Mouse (Mus musculus) hindbrain, embryonic 12.5 days (tissue): ENCODE measurements at regions not wholly inside any gene's neighbourhood (a gene's known extent, or its start where the extent isn't known, plus 50 kb on each side); places are given as distances from the start of the nearest gene placed in this dataset.

Experiments
- ATAC-seq: fragments of 200-750 bp; cut with Nextera tagmentation; 2 replicates; pipeline ENCODE4 v1.8.0; 2017; ENCODE audit warnings: moderate TSS enrichment; ENCODE audit not compliant: low FRiP score
- H3K27ac ChIP-seq: fragments of 300-500 bp; sonication (generic); 2 replicates; pipeline ENCODE4 v1.5.1; 2016; ENCODE audit warnings: mild to moderate bottlenecking
- H3K27me3 ChIP-seq: fragments of 300-500 bp; sonication (generic); 2 replicates; pipeline ENCODE4 v1.6.1; 2016; ENCODE audit warnings: mild to moderate bottlenecking
- H3K36me3 ChIP-seq: fragments of 300-500 bp; sonication (generic); 2 replicates; pipeline ENCODE4 v1.6.1; 2016; ENCODE audit warnings: mild to moderate bottlenecking
- H3K4me1 ChIP-seq: fragments of 300-500 bp; sonication (generic); 2 replicates; pipeline ENCODE4 v1.6.1; 2016
- H3K4me2 ChIP-seq: fragments of 300-500 bp; sonication (generic); replicated peaks from 2 replicates; pipeline ENCODE4 v1.6.1; 2016; ENCODE audit warnings: mild to moderate bottlenecking
- H3K4me3 ChIP-seq: fragments of 300-500 bp; sonication (generic); 2 replicates; pipeline ENCODE4 v1.5.1; 2016; ENCODE audit warnings: mild to moderate bottlenecking
- H3K9ac ChIP-seq: fragments of 300-500 bp; sonication (generic); 2 replicates; pipeline ENCODE4 v1.6.1; 2016; ENCODE audit warnings: mild to moderate bottlenecking, moderate library complexity
- H3K9me3 ChIP-seq: fragments of 300-500 bp; sonication (generic); replicated peaks from 2 replicates; pipeline ENCODE4 v1.6.1; 2016; ENCODE audit warnings: mild to moderate bottlenecking
- WGBS: fragments of 180-500 bp; shearing (Covaris S2); methylation state at CpG from one replicate; pipeline ENCODE4 v1.1.7; 2016; 5-methylcytosine and 5-hydroxymethylcytosine counted together

DNA sequence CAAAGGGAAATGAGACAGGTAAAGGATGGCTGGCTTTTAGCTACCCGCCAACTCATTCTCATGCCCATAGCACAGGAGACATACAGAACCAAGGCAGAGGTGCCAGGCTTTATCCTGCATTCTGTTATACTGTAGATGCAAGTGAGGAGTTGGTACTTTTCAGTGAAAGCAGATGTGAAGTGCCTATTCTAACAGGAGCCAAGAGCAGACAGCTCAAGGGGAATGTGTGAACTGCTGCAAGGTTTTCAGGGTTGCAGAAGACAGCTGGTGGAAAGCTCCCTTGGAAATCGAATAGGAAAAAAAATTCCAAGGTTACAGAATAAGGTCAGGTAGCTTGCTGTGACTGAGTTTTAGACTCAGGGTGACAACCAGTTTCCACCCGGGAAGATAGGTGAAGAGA is 105.7 kb upstream of the Gls start:
- Histone ChIP-seq H3K4me1 (no peaks in the 10 kb centered on the region), H3K27ac (no peak overlapping the region), H3K9ac (no peak overlapping the region), H3K4me3 (no peak overlapping the region), H3K27me3 (no peaks in the 10 kb centered on the region), H3K36me3 (no peaks in the 10 kb centered on the region), H3K4me2 (no peak overlapping the region), H3K9me3 (no peaks in the 10 kb centered on the region)
- ATAC-seq = no peak
- WGBS = 85% methylated on average over 3 of the region's 3 CpGs

DNA sequence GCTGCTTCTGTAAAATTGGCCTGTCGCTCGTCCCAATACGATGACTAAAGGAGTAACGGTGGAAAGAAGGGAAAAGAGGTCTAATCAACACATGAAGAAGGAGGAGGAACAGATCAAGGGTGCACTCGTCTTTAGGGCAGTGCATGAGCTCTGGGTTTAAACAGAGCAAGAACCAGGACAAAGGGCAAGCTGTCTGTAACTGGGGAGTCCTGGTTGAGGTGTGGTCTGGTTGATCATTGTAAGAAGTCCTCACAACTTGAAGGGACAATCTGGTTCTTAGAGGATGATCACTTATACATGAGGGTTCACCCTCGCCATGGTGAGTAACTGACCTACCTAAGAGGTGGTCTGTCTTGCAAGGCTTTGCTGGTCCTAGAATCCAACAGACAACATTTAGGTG is 105.2 kb upstream of the Gls start:
- Histone ChIP-seq H3K4me2 (no peak overlapping the region), H3K27ac (no peak overlapping the region), H3K9ac (no peak overlapping the region), H3K4me1 (no peaks in the 10 kb centered on the region), H3K4me3 (no peak overlapping the region), H3K27me3 (no peaks in the 10 kb centered on the region), H3K36me3 (no peaks in the 10 kb centered on the region), H3K9me3 (no peaks in the 10 kb centered on the region)
- 87% methylated on average over 6 of the region's 6 CpGs for WGBS
- ATAC-seq = no peak

DNA sequence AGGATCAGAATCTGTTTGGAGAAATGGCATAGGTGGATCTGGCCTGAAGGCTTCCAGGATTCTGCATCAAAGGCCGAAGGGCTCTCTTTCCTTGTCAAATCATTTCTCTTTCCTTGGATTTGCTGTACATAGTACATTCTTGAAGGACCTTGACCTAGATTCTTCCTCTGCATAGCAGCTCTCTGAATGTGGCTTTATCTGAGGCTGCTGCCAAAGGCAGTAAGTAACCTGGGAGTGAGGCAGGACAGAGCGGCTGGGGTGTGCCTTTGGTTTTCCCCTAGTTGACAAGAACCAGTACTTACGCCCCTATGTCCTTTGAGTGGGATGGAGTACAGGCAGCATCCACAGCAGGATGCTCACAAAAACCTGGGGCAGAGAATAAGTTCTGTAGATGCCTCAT is 103.7 kb upstream of the Gls start:
- ATAC-seq = no peak
- Histone ChIP-seq H3K36me3 (no peaks in the 10 kb centered on the region), H3K9me3 (no peaks in the 10 kb centered on the region), H3K27me3 (no peaks in the 10 kb centered on the region), H3K4me1 (no peaks in the 10 kb centered on the region), H3K4me3 (no peak overlapping the region), H3K4me2 (no peak overlapping the region), H3K9ac (no peak overlapping the region), H3K27ac (no peak overlapping the region)
- WGBS = 91% methylated on average over 3 of the region's 3 CpGs

DNA sequence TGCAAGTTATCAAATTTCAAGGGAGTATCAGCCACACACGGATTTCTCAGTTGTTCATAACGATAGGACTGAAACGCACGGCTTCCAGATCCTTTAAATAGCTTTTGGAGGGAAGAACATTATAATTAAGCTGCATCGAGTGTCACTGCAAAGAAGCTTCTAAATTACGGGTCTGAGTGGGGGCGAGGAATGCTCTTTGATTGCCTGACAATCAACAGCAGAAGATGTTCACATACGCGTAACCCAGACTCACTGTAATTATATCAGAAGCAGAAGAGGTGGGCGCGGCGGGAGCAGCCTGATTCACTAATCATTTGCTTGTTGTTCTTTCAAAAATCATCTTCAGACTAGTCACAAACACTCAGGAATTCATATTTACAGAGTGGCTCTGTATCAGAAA is 99.0 kb upstream of the Gls start:
- H3K27me3 ChIP-seq = no peaks in the 10 kb centered on the region
- H3K4me2 ChIP-seq = no peak overlapping the region
- no peaks in the 10 kb centered on the region for H3K4me1 ChIP-seq
- no peak overlapping the region for H3K9ac ChIP-seq
- no peak for ATAC-seq
- WGBS = 75% methylated on average over 12 of the region's 12 CpGs
- no peaks in the 10 kb centered on the region for H3K9me3 ChIP-seq
- no peak overlapping the region for H3K27ac ChIP-seq
- H3K4me3 ChIP-seq = no peak overlapping the region
- no peaks in the 10 kb centered on the region for H3K36me3 ChIP-seq

DNA sequence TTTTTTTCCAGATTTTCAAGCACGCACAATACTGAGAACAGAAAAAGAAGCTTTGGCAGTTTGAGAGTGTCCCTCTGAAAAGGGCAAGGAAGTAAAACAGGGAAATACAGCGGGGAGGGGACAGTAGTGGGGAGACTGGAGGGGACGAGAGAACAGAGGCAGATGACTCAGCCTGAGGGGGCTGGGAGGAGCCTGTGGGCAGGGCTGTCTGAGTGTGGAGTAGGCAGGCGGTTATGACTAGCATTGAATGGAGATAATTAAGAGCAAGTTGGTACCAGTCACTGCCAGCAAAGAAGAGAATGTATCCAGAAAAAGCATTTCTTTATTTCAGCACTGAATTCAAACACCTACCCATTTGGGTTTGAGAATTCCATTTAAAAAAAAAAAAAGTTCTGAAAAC is 98.4 kb upstream of the Gls start:
- Histone ChIP-seq H3K36me3 (no peaks in the 10 kb centered on the region), H3K27ac (no peak overlapping the region), H3K9ac (no peak overlapping the region), H3K4me1 (no peaks in the 10 kb centered on the region), H3K9me3 (no peaks in the 10 kb centered on the region), H3K4me2 (no peak overlapping the region), H3K4me3 (no peak overlapping the region), H3K27me3 (no peaks in the 10 kb centered on the region)
- 58% methylated on average over 4 of the region's 4 CpGs for WGBS
- ATAC-seq = no peak

DNA sequence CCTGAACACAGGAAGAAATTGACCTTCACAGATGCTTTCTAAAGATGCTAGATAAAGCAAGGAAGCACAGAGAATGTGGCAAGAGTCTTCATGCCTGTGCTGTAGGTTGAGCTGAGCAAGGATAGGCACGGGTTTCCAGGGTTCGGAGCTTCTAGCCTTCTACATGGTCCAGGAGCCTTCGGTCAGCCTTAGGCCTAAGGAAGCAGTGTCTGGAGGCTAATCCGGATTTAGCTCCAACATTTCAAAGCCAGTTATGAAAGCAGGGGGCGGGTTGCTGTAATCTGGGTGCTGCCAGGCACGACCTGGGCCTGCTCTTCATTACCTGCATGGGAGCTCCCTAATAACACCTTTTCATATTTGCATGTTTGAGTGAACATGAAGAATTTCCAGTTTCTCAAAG is 97.5 kb upstream of the Gls start:
- Histone ChIP-seq H3K4me3 (no peak overlapping the region), H3K27ac (no peak overlapping the region), H3K27me3 (no peaks in the 10 kb centered on the region), H3K9ac (no peak overlapping the region), H3K4me2 (no peak overlapping the region), H3K4me1 (no peaks in the 10 kb centered on the region), H3K9me3 (no peaks in the 10 kb centered on the region), H3K36me3 (no peaks in the 10 kb centered on the region)
- WGBS = 86% methylated on average over 6 of the region's 6 CpGs
- ATAC-seq = no peak

DNA sequence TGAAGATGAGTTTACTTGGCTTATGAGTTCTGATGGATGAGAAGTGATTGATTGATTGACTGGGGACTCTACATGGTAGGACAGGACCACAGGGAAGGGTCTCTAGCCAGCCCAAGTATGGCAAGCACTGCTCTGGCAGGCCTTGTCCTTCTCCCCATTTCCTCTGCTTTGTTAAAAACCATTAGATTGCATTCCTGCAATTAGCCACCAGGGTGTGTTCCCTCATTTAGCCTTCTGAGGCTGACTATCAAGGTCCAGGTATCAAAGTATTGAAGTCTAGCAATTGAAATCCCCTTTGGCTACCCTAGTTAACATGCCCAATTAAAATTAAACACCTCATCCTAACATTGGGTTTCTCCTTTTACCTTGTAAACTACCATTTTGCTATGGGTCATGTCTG is 95.5 kb upstream of the Gls start:
- H3K9me3 ChIP-seq = no peaks in the 10 kb centered on the region
- no peaks in the 10 kb centered on the region for H3K36me3 ChIP-seq
- H3K27me3 ChIP-seq = no peaks in the 10 kb centered on the region
- H3K4me1 ChIP-seq = no peaks in the 10 kb centered on the region
- no peak overlapping the region for H3K4me2 ChIP-seq
- ATAC-seq = no peak
- H3K9ac ChIP-seq = no peak overlapping the region
- no peak overlapping the region for H3K4me3 ChIP-seq
- H3K27ac ChIP-seq = no peak overlapping the region

DNA sequence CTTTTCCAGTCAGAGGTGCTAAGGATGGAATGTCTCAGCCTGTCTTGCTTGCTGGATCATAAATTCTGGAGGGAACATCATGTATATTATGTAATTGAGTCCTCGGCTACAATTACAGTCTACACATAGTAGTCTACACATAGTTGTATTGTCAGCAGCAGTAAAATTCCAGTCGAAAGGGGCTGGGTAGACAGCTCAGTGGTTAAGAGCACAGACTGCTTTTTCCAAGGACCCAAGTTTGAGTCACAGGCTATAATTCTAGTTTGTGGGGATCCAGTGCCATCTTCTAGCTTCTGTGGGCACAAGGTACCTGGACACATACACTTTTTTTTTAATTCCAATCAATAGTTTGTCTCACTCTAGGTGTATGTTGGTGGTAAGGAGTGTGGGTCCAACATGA is 91.3 kb upstream of the Gls start:
- WGBS = 91% methylated on average over 2 of the region's 2 CpGs
- H3K9me3 ChIP-seq = no peaks in the 10 kb centered on the region
- no peak overlapping the region for H3K4me2 ChIP-seq
- no peaks in the 10 kb centered on the region for H3K36me3 ChIP-seq
- H3K27ac ChIP-seq = no peak overlapping the region
- H3K4me1 ChIP-seq = no peaks in the 10 kb centered on the region
- no peak overlapping the region for H3K4me3 ChIP-seq
- ATAC-seq = no peak
- no peak overlapping the region for H3K9ac ChIP-seq
- H3K27me3 ChIP-seq = no peaks in the 10 kb centered on the region

DNA sequence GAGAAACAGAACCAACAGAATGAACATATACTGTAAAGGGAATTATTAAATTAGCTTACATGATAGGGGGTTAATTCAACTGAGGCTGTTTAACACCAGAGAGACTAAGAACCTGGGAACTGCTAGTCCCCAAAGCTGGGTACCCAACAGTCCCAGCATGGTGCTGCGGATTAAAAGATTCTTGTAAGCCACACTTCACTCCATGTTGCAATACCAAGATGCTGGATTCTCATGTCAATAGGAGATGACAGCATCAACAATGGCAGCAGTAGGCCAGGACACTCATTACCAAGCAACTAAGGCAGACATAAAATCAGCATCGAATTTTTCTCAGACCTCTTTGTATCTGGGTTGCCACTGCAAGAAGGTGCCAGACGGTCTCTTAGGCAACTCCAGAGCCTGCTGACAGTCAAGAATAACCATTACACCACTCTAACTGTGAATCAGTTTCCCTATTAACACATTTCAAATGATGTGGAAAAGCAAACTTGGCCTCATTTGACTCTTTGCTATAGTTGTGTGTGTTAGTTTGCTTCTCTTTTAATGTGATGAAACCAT is 79.1 kb upstream of the Gls start:
- Histone ChIP-seq H3K4me3 (no peak overlapping the region), H3K9ac (no peak overlapping the region), H3K9me3 (no peaks in the 10 kb centered on the region), H3K4me2 (no peak overlapping the region), H3K36me3 (no peaks in the 10 kb centered on the region), H3K27ac (no peak overlapping the region), H3K4me1 (no peaks in the 10 kb centered on the region), H3K27me3 (no peaks in the 10 kb centered on the region)
- no peak for ATAC-seq
- WGBS = 55% methylated on average over 3 of the region's 3 CpGs

DNA sequence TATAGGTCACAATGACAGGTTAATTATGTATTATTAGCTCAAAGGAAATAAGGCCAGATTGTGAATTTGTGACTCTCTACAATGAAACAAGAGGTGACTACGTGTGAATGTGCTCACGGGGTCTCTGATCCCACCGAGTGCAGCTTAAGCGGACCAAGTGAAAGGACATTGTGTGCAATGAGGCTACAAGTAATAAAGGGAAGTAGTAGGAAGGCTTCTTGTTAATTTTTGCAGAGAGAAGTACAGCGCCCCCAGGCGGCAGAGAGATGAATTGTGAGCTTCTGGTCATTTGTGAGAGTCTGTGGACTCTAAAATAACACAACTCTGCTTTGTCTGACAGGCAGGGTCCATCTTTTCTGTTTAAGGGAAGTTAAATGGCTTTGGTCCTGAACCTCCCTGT is 73.9 kb upstream of the Gls start:
- no peaks in the 10 kb centered on the region for H3K9me3 ChIP-seq
- WGBS = 56% methylated on average over 6 of the region's 6 CpGs
- no peak for ATAC-seq
- no peaks in the 10 kb centered on the region for H3K27me3 ChIP-seq
- no peak overlapping the region for H3K4me3 ChIP-seq
- H3K9ac ChIP-seq = no peak overlapping the region
- no peaks in the 10 kb centered on the region for H3K36me3 ChIP-seq
- no peak overlapping the region for H3K27ac ChIP-seq
- no peak overlapping the region for H3K4me2 ChIP-seq
- H3K4me1 ChIP-seq = no peaks in the 10 kb centered on the region

DNA sequence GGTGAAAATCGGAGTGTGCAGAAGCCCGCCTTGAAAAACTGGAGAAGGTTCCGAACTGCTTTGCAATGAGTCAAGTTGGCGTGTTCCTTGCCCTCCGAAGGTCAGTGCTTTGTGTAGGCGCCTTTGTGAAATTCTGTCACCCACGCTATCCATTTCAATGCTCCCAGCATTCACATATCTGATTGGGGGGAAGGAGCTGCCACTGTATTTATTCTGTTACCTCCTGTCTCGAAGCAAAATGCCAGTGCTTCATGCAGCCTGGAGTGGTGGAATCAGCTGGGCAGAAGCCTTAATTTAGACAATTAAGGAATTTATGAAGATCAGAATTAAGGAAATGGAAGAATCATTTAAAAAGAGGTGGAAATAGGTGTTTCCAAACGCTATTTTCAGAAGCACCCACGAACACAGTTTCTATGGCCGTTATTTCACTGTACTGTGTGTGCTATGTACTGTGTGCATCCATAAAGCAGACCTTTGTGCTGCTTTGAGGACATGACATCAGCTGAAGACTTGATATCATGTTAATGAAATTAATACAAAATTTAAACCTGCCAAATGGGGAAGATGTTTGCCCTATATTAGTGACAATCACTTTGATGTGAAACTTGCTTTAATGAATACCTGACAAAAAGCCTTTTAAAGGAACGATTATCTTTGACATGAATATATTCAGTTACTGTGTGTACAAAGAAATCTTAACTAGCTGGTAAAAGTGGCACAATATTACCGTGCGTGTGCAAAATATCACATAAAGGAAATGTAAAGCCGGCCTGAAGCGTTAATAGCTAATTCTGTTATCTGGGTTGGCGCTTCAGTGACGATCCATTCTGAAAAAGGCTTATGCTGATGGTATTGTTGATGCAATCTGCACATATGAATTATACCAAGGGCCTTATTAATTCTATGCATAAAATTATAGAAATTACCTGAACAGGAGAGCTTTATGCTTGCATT is 72.9 kb upstream of the Gls start:
- Histone ChIP-seq H3K27ac (peak overlapping the region; percentile 37; the same call in 1 of the 2 replicates), H3K27me3 (no peaks in the 10 kb centered on the region)
- 63% methylated on average over 18 of the region's 18 CpGs for WGBS

DNA sequence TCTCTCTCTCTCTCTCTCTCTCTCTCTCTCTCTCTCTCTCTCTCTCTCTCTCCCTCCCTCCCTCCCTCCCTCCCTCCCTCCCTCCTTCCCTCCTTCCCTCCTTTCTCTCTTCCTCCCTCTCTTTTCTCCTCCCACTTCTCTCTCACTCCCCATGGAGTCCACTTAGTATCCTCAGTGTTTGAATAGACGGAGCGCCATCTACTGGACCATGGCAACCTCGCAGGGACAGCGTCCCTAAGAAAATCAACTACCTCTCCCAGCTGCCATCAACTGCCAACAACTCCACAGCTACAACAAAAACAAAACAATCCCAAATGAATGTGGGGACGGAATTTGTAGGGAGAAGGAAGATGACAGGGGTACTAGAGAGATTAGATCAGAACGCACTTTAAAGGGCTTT is 69.5 kb upstream of the Gls start:
- WGBS = 8% methylated on average over 6 of the region's 6 CpGs
- no peak overlapping the region for H3K4me2 ChIP-seq
- ATAC-seq = no peak

More for the DNA sequence above, 72.9 kb upstream of the Gls start:
- Histone ChIP-seq H3K9me3 (no peaks in the 10 kb centered on the region), H3K4me1 (no peaks in the 10 kb centered on the region), H3K4me3 (no peak overlapping the region), H3K36me3 (no peaks in the 10 kb centered on the region), H3K9ac (no peak overlapping the region), H3K4me2 (no peak overlapping the region)
- peak; percentile 51 for ATAC-seq

DNA sequence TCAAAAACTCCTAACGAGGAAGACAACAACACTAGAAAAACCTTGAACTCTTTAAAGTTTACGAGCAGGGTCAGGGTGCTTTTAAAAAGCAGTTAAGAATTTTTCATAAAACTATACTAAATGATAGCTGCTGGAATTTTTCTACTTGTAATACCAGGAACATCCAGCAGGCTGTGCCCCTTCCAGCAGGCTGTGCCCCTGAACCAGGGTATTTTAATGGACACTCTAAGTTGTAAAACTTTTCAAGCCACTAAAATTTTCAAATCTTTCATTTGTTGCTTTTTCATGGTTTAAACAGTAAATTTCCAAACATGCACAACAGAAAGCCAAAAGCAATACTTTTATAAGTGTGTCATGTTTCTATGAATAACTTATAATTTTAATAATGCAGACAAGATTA is 68.2 kb upstream of the Gls start:
- H3K9ac ChIP-seq = no peak overlapping the region
- ATAC-seq = no peak
- WGBS = 66% methylated on average over 2 of the region's 2 CpGs

More for the DNA sequence above, 69.5 kb upstream of the Gls start:
- Histone ChIP-seq H3K4me1 (no peaks in the 10 kb centered on the region), H3K9ac (no peak overlapping the region), H3K36me3 (no peaks in the 10 kb centered on the region), H3K27me3 (no peaks in the 10 kb centered on the region), H3K27ac (no peak overlapping the region), H3K9me3 (no peaks in the 10 kb centered on the region), H3K4me3 (no peak overlapping the region)

More for the DNA sequence above, 68.2 kb upstream of the Gls start:
- no peaks in the 10 kb centered on the region for H3K9me3 ChIP-seq
- H3K4me2 ChIP-seq = no peak overlapping the region
- H3K4me1 ChIP-seq = no peaks in the 10 kb centered on the region
- no peak overlapping the region for H3K27ac ChIP-seq
- no peaks in the 10 kb centered on the region for H3K36me3 ChIP-seq
- no peak overlapping the region for H3K4me3 ChIP-seq
- H3K27me3 ChIP-seq = no peaks in the 10 kb centered on the region
